Mouse (Mus musculus) heart, embryonic 14.5 days (tissue): ENCODE data around the gene Traf7. TPM values are rescaled to one million over a fixed set of nuclear protein-coding genes. Genes with fewer than 3 reads are reported as not detected.
A peak's percentile ranks its signal among the peaks of the same experiment; 100 is the strongest.

Source experiments
- ATAC-seq: fragments of 200-750 bp; cut with Nextera tagmentation; 2 replicates; pipeline ENCODE4 v1.8.0; 2017; ENCODE audit warnings: low read depth, moderate TSS enrichment; ENCODE audit not compliant: insufficient number of reproducible peaks, insufficient read depth, low FRiP score
- H3K27ac ChIP-seq, 2 experiments: fragments of 200-500 bp in 1 of 2; fragments of 300-500 bp in 1 of 2; sonication (generic) in 1 of 2; replicated peaks in 1 of 2; 2 replicates each; pipeline ENCODE4 v1.5.1; 2012 to 2014; ENCODE audit warnings: low read depth in 2 of 2, low read length in 2 of 2, control low read depth in 1 of 2, mild to moderate bottlenecking in 1 of 2, mixed read lengths in 1 of 2; ENCODE audit not compliant: control insufficient read depth in 1 of 2, insufficient read depth in 1 of 2
- H3K27me3 ChIP-seq: fragments of 300-500 bp; sonication (generic); 2 replicates; pipeline ENCODE4 v1.6.1; 2014; ENCODE audit warnings: mild to moderate bottlenecking, low read length, control low read depth; ENCODE audit not compliant: control insufficient read depth, insufficient read depth
- H3K36me3 ChIP-seq: fragments of 300-500 bp; sonication (generic); 2 replicates; pipeline ENCODE4 v1.6.1; 2014; ENCODE audit warnings: mild to moderate bottlenecking, control low read depth, low read length, mixed read lengths; ENCODE audit not compliant: control insufficient read depth, insufficient read depth
- H3K4me1 ChIP-seq, 2 experiments: fragments of 200-500 bp in 1 of 2; fragments of 300-500 bp in 1 of 2; sonication (generic) in 1 of 2; 2 replicates each; pipeline ENCODE4 v1.6.1; 2012 to 2014; ENCODE audit warnings: low read length in 2 of 2, control low read depth in 1 of 2, mixed read lengths in 1 of 2; ENCODE audit not compliant: control insufficient read depth in 2 of 2, insufficient read depth in 2 of 2
- H3K4me2 ChIP-seq: fragments of 300-500 bp; sonication (generic); 2 replicates; pipeline ENCODE4 v1.6.1; 2014; ENCODE audit warnings: mild to moderate bottlenecking, low read length
- H3K4me3 ChIP-seq, 2 experiments: fragments of 200-500 bp in 1 of 2; fragments of 300-500 bp in 1 of 2; sonication (generic) in 1 of 2; 2 replicates each; pipeline ENCODE4 v1.5.1; 2012 to 2014; ENCODE audit warnings: low read length in 2 of 2, mild to moderate bottlenecking in 2 of 2, control low read depth in 1 of 2, low read depth in 1 of 2, moderate library complexity in 1 of 2; ENCODE audit not compliant: control insufficient read depth in 1 of 2, insufficient read depth in 1 of 2
- H3K9ac ChIP-seq: fragments of 300-500 bp; sonication (generic); 2 replicates; pipeline ENCODE4 v1.6.1; 2014; ENCODE audit warnings: mild to moderate bottlenecking, low read length
- H3K9me3 ChIP-seq: fragments of 300-500 bp; sonication (generic); 2 replicates; pipeline ENCODE4 v1.6.1; 2016; ENCODE audit warnings: low read length, control low read depth; ENCODE audit not compliant: control insufficient read depth
- WGBS: fragments of 180-500 bp; shearing (Covaris S2); extraction: QIAGEN DNeasy Blood & Tissue Kit; methylation state at CpG from one replicate; pipeline ENCODE4 v1.1.7; 2014; 5-methylcytosine and 5-hydroxymethylcytosine counted together
- polyA plus RNA-seq: library from polyadenylated mRNA; unstranded; fragments of >200 nt; fragmentation: Nextera tagmentation; extraction: Ambion mirVana; gene quantifications from 2 replicates; pipeline ENCODE4 v1.2.1, GENCODE M21; 2014

The Traf7 gene
- polyA plus RNA-seq, 1 experiment from 2014 or later = 68.8 TPM

DNA sequence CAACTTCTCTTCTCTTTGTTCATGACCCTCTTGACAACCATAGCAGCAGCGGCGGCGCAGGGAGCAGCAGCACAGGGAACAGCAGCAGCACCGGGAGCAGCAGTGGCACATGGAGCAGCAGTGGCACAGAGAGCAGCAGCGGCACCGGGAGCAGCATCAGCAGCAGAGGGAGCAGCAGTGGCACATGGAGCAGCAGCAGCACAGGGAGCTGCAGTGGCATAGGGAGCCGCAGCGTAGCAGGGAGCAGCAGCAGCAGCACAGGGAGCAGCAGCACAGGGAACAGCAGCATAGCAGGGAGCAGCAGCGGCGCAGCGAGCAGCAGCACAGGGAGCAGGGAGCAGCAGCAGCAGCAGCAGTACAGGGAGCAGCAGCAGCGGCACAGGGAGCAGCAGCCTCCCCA is 16.9 kb upstream of the Traf7 start:
- Histone ChIP-seq H3K4me3 (no peak overlapping the region), H3K4me1 (peaks cover 2 to 8% of the 10 kb centered on the region in 2 experiments; a peak in 1 of 4 replicates), H3K27ac (no peak overlapping the region)

DNA sequence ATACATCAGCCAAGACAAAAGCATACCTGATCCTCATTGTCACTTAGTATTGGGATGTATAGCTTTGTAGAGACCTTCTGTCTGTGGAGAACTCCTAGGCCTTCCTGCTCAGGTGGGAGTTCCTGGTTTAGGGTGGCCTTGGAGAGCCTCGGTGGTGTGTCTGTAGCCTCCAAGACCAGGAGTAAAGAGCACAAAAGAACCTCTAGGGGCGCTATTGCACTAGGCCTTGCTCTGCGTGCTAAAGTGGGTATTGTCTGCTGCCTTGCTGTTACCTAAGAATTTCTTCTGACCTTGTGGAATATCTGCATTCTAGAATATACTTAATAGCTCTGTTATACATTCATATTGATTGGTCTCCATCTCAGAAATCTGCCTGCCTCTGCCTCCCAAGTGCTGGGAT is 12.6 kb upstream of the Traf7 start:
- no peak for ATAC-seq
- no peaks in the 10 kb centered on the region for H3K27me3 ChIP-seq
- H3K4me2 ChIP-seq = no peak overlapping the region
- no peak overlapping the region for H3K4me3 ChIP-seq
- no peaks in the 10 kb centered on the region for H3K9me3 ChIP-seq
- H3K27ac ChIP-seq = no peak overlapping the region
- H3K36me3 ChIP-seq = no peaks in the 10 kb centered on the region
- H3K9ac ChIP-seq = no peak overlapping the region
- H3K4me1 ChIP-seq = no peaks in the 10 kb centered on the region; a peak in 1 of 4 replicates
- WGBS = 15% methylated on average over 3 of the region's 3 CpGs

More for the DNA sequence above, 16.9 kb upstream of the Traf7 start:
- 17% methylated on average over 12 of the region's 12 CpGs for WGBS
- no peak for ATAC-seq
- H3K36me3 ChIP-seq = no peaks in the 10 kb centered on the region
- H3K9me3 ChIP-seq = no peaks in the 10 kb centered on the region
- peak overlapping the region; percentile 24 for H3K4me2 ChIP-seq
- H3K27me3 ChIP-seq = no peaks in the 10 kb centered on the region
- H3K9ac ChIP-seq = no peak overlapping the region

DNA sequence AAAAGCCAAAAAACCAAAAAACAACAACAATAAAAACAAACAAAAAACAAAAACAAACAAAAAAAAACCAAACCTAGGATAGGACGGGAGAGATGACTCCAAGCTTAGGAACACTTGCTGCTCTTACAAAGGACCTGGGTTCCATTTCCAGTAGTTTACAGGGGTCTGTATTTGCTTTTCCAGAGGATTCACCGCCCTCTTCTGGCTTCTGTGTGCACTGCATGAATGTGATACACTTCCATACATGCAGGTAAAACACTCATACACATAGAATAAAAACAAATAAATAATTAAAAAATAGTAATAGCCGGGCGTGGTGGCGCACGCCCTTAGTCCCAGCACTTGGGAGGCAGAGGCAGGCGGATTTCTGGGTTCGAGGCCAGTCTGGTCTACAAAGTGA is 11.2 kb upstream of the Traf7 start:
- Histone ChIP-seq H3K4me1 (no peaks in the 10 kb centered on the region; a peak in 1 of 4 replicates), H3K36me3 (no peaks in the 10 kb centered on the region), H3K4me2 (no peak overlapping the region), H3K4me3 (no peak overlapping the region), H3K9ac (no peak overlapping the region), H3K27me3 (no peaks in the 10 kb centered on the region), H3K9me3 (no peaks in the 10 kb centered on the region), H3K27ac (no peak overlapping the region)
- no peak for ATAC-seq
- 64% methylated on average over 8 of the region's 8 CpGs for WGBS

DNA sequence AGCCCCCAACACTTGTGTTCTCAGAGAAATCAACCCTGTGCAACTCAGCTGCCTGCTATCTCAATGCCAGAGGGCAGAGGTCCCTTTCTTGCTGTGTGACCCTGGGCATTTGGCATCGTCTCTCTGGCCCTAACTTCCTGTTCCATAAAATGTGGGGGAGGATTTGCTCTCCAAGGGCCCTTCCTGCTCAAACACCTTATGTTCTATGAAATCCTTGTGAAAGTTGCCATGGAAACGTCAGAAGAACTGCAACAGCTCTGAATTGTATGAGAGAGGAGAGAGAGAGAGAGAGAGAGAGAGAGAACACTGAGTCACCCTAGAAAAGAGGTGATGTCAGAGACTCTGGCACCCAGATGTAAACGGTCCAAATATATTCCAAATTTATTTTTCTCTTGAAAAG is 9.8 kb upstream of the Traf7 start:
- H3K4me1 ChIP-seq = peaks cover 8% of the 10 kb centered on the region in 2 experiments
- no peak for ATAC-seq
- H3K27me3 ChIP-seq = no peaks in the 10 kb centered on the region
- H3K27ac ChIP-seq = no peak overlapping the region
- WGBS = 43% methylated on average over 3 of the region's 3 CpGs
- no peak overlapping the region for H3K4me2 ChIP-seq
- no peak overlapping the region for H3K4me3 ChIP-seq
- no peaks in the 10 kb centered on the region for H3K9me3 ChIP-seq
- no peaks in the 10 kb centered on the region for H3K36me3 ChIP-seq
- no peak overlapping the region for H3K9ac ChIP-seq

DNA sequence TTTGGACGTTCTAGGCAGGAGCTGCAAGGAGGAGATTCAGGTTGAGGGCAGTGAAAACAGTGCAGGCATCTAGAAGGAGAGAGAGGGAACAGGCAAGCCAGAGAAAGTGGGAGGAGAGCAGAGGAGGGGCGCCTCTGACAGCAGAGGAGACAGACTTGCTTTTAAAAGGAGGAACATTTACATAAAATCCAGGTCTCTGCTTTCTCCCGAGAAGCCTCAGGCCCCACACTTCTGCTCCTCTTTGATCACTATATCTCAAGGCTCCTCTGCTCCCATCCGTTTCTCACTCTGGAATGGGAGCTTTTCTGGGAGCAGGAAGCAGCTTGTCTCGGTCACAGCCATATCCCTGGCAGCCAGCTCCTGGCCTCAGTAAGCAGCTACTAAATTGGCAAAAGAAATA is 7.6 kb upstream of the Traf7 start:
- Histone ChIP-seq H3K4me3 (no peak overlapping the region), H3K4me2 (no peak overlapping the region), H3K27me3 (no peaks in the 10 kb centered on the region), H3K27ac (no peak overlapping the region), H3K9me3 (no peaks in the 10 kb centered on the region), H3K9ac (no peak overlapping the region), H3K4me1 (peaks cover 8 to 14% of the 10 kb centered on the region in 2 experiments), H3K36me3 (peaks cover 12% of the 10 kb centered on the region)
- no peak for ATAC-seq
- 35% methylated on average over 5 of the region's 5 CpGs for WGBS

DNA sequence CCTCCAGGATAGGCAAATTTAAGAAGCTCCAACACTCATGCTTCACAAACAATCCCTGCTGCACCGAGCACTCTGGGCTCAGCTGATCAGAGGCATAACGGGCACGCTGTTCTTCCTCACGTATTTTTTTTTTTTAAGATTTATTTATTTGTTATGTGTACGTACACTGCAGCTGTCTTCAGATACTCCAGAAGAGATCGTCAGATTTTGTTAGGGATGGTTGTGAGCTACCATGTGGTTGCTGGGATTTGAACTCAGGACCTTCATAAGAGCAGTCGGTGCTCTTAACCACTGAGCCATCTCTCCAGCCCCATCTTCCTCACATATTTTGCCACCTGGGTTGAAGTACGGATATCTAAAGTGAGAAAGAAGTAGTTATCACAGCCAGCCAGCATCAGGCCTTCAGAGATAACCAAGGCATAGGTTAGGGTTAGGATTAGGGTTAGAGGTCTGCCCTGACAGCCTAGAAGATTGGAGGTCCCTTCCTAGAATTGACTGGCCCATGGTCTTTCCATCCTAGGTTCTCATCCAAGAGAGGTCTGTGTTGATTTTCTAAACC is 6.5 kb upstream of the Traf7 start, which contains the start of gene Rab26:
Rab26 (minus strand) TSS at position 51 of the 559 bp plus-strand sequence.
- H3K27ac ChIP-seq = no peak within 1 kb of the TSS
- no peak for ATAC-seq
- H3K9me3 ChIP-seq = no peaks in the 10 kb centered on the region
- H3K4me2 ChIP-seq = peak within 1 kb of the TSS; percentile 89
- WGBS = 88% methylated on average over 8 of the region's 8 CpGs
- H3K4me3 ChIP-seq = peak within 1 kb of the TSS; percentile 29 to 39
- H3K4me1 ChIP-seq = peaks cover 17 to 24% of the 10 kb centered on the region in 2 experiments
- H3K9ac ChIP-seq = peak within 1 kb of the TSS; percentile 69
- H3K36me3 ChIP-seq = peaks cover 21% of the 10 kb centered on the region
- no peaks in the 10 kb centered on the region for H3K27me3 ChIP-seq

DNA sequence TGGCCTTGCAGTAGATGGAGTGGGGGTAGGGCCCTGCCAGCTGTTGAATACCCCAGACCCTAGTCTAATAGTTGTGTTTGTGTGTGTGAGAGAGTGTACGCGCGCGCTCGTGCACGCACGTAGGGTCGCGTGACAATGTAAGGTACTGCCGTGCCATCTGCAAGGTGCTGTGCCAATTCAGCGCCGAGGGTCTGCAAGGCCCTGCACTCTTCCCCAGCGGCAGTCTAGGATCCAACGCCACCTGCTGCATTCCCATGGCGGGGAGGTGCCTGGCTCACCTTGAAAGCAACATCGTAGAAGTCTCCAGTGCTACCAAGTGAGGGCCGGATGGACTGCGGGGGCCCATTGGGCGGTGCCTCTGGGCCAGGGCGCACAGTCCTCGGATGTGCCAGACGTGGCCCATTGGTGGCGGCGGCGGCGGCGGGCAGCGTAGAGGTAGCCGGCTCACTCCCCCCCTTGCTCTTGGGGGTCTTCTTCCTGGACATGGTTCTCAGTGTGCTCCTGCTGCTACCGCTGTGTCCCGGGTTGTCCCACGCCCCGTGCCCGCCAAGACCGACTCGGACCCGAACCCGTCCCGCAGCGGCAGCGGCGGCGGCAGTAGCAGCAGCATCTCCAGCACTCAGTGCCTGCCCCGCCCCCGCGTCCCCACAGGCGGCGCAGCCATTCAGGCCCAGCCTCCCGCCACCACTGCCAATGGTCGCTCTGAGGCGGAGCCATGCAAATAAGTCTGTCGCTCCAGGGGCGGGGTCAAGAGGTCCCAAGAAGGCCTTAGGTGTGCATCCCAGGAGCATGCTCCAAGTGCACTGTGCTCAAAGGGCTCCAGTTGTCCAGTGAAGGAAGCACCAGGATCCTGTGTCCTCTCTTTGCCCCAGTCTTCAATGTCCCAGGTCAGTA is 5.6 kb upstream of the Traf7 start:
- Histone ChIP-seq H3K9me3 (no peaks in the 10 kb centered on the region), H3K4me2 (peak overlapping the region; percentile 89), H3K9ac (peak overlapping the region; percentile 69), H3K4me3 (peak overlapping the region; percentile 29 to 39), H3K27me3 (no peaks in the 10 kb centered on the region), H3K4me1 (peaks cover 17 to 31% of the 10 kb centered on the region in 2 experiments), H3K36me3 (peaks cover 21% of the 10 kb centered on the region), H3K27ac (no peak overlapping the region)
- 7% methylated on average over 53 of the region's 53 CpGs for WGBS
- ATAC-seq = peak; percentile 61
